ENCODE assay signal across 21 mouse cellular contexts in the genomic region with DNA sequence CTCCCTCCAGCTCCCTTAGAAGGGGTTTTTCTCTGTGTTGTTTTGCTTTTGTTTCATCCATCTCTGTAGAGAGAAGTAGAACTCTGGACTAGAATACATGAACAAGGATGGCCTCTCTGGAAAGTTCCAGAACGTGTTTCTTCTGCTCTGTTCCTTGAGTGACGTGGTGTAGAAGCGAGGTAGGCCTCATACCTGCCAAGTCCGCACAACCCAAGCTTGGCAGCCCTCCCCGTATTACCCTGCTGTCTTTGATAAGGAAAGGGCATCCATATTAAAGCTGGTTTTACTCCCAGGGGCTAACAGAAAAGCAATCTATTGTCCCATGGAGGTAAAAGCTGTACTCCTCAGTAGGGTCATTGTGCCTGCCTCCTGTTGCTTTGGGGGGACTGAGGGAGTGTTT.
A peak's percentile ranks its signal among the peaks of the same experiment; 100 is the strongest.
DNase-seq lines count a peak whose midpoint lies in the region; ATAC-seq and TF ChIP-seq lines count a peak whose summit lies in the region.
"Had no signal": no experiment of that assay in that cellular context is flagged by ENCODE, and none has a peak within 500 bp of the region (broad histone marks: within the 10 kb centered on the region; RNA-seq: fewer than 3 reads in every experiment).

No protein-coding gene starts in this region.

- no peak overlapping the region for H3K4me2 ChIP-seq in forebrain, embryonic 15.5 days (replicated peaks)
- H3K4me2 ChIP-seq in forebrain, embryonic 16.5 days (ENCODE audit: low read length) = no peak overlapping the region
- no peak overlapping the region for H3K4me2 ChIP-seq in kidney, embryonic 16.5 days (replicated peaks; ENCODE audit: low read depth, low read length)
- H3K4me2 ChIP-seq in embryonic facial prominence, embryonic 13.5 days = no peak overlapping the region
- H3K4me2 ChIP-seq in limb, embryonic 14.5 days (replicated peaks; ENCODE audit: low read depth, low read length, severe bottlenecking) = no peak overlapping the region
- H3K4me2 ChIP-seq: heart, embryonic 11.5 days; liver, embryonic 13.5 days; neural tube, embryonic 12.5 days had no signal

- no peak overlapping the region for H3K4me3 ChIP-seq in forebrain, embryonic 15.5 days
- H3K4me3 ChIP-seq in forebrain, embryonic 16.5 days (replicated peaks; ENCODE audit: low read length) = no peak overlapping the region
- no peak overlapping the region for H3K4me3 ChIP-seq in kidney, embryonic 16.5 days (ENCODE audit: low read length)
- no peak overlapping the region for H3K4me3 ChIP-seq in embryonic facial prominence, embryonic 13.5 days
- H3K4me3 ChIP-seq in limb, embryonic 14.5 days (replicated peaks; ENCODE audit: low read length) = no peak overlapping the region
- H3K4me3 ChIP-seq: liver, embryonic 13.5 days; neural tube, embryonic 12.5 days had no signal

- H3K27me3 ChIP-seq in forebrain, embryonic 15.5 days = no peaks in the 10 kb centered on the region
- H3K27me3 ChIP-seq in forebrain, embryonic 16.5 days (replicated peaks; ENCODE audit: control insufficient read depth, insufficient read depth, low read length) = no peaks in the 10 kb centered on the region
- H3K27me3 ChIP-seq in kidney, embryonic 16.5 days (ENCODE audit: insufficient read depth, low read length) = no peaks in the 10 kb centered on the region
- no peaks in the 10 kb centered on the region for H3K27me3 ChIP-seq in embryonic facial prominence, embryonic 13.5 days
- no peaks in the 10 kb centered on the region for H3K27me3 ChIP-seq in limb, embryonic 14.5 days (ENCODE audit: control insufficient read depth, insufficient read depth, low read length)
- H3K27me3 ChIP-seq: neural tube, embryonic 12.5 days had no signal

- peaks cover 28% of the 10 kb centered on the region for H3K4me1 ChIP-seq in forebrain, embryonic 15.5 days
- peaks cover 18% of the 10 kb centered on the region for H3K4me1 ChIP-seq in forebrain, embryonic 16.5 days (replicated peaks; ENCODE audit: control insufficient read depth, insufficient read depth, low read length)
- H3K4me1 ChIP-seq in kidney, embryonic 16.5 days (ENCODE audit: insufficient read depth, low read length) = peaks cover 54% of the 10 kb centered on the region
- H3K4me1 ChIP-seq in embryonic facial prominence, embryonic 13.5 days = peaks cover 47% of the 10 kb centered on the region
- peaks cover 19% of the 10 kb centered on the region for H3K4me1 ChIP-seq in limb, embryonic 14.5 days (ENCODE audit: control insufficient read depth, insufficient read depth, low read length)

- H3K27ac ChIP-seq in forebrain, embryonic 15.5 days (replicated peaks) = 0 out of 2 replicates have a peak overlapping the region, but pooled peaks have one; percentile 5
- no peak overlapping the region for H3K27ac ChIP-seq in forebrain, embryonic 16.5 days (ENCODE audit: low read length)
- peak overlapping the region; percentile 89 for H3K27ac ChIP-seq in kidney, embryonic 16.5 days (ENCODE audit: low read length)
- peak overlapping the region; percentile 23; the same call in 1 of the 2 replicates for H3K27ac ChIP-seq in embryonic facial prominence, embryonic 13.5 days
- H3K27ac ChIP-seq in limb, embryonic 14.5 days (replicated peaks; ENCODE audit: low read depth, low read length) = peak overlapping the region; percentile 35; the same call in 1 of the 2 replicates
- H3K27ac ChIP-seq: neural tube, embryonic 12.5 days had no signal

- 34% methylated on average over 5 of the region's 5 CpGs for WGBS in forebrain, embryonic 15.5 days
- 30% methylated on average over 5 of the region's 5 CpGs for WGBS in forebrain, embryonic 16.5 days
- 62% methylated on average over 5 of the region's 5 CpGs for WGBS in kidney, embryonic 16.5 days
- WGBS in embryonic facial prominence, embryonic 13.5 days = 63% methylated on average over 5 of the region's 5 CpGs
- WGBS in limb, embryonic 14.5 days = 66% methylated on average over 5 of the region's 5 CpGs

- no peak for TF ChIP-seq POLR2A in limb, embryonic 14.5 days (IDR thresholded peaks at IDR 0.05; ENCODE audit: borderline replicate concordance, extremely low read depth, insufficient read depth, insufficient read length)

- no peak for DNase-seq in kidney, postnatal 4 days
- no peak for DNase-seq in limb, embryonic 14.5 days (ENCODE audit: low spot score)
- no peak for DNase-seq in urinary bladder, postnatal 36 days (ENCODE audit: low spot score in 2 of 2)
- DNase-seq in thymus, postnatal 0 days (ENCODE audit: low spot score) = no peak
- DNase-seq: adrenal gland, postnatal 25 days; cerebellum, adult 9-11 months; kidney, adult 11 months; left cerebral cortex, postnatal 4 days; liver, embryonic 13.5 days; lung, adult 2 months; lung, postnatal 14 days; midbrain, embryonic 14.5 days; right cerebral cortex, postnatal 25 days; thymus, postnatal 25 days had no signal

- no peak overlapping the region for H3K9ac ChIP-seq in forebrain, embryonic 15.5 days (replicated peaks)
- no peak overlapping the region for H3K9ac ChIP-seq in forebrain, embryonic 16.5 days (replicated peaks; ENCODE audit: low read depth, low read length)
- no peak overlapping the region for H3K9ac ChIP-seq in kidney, embryonic 16.5 days (replicated peaks; ENCODE audit: low read length)
- H3K9ac ChIP-seq in embryonic facial prominence, embryonic 13.5 days = no peak overlapping the region
- H3K9ac ChIP-seq in limb, embryonic 14.5 days (ENCODE audit: low read depth, low read length, severe bottlenecking) = no peak overlapping the region
- H3K9ac ChIP-seq: liver, embryonic 13.5 days; neural tube, embryonic 12.5 days had no signal

- no peaks in the 10 kb centered on the region for H3K9me3 ChIP-seq in forebrain, embryonic 15.5 days
- no peaks in the 10 kb centered on the region for H3K9me3 ChIP-seq in forebrain, embryonic 16.5 days (ENCODE audit: control insufficient read depth, low read length)
- no peaks in the 10 kb centered on the region for H3K9me3 ChIP-seq in kidney, embryonic 16.5 days (ENCODE audit: low read length)
- no peaks in the 10 kb centered on the region for H3K9me3 ChIP-seq in embryonic facial prominence, embryonic 13.5 days
- no peaks in the 10 kb centered on the region for H3K9me3 ChIP-seq in limb, embryonic 14.5 days (ENCODE audit: control insufficient read depth, low read length)
- H3K9me3 ChIP-seq: liver, embryonic 13.5 days; neural tube, embryonic 12.5 days had no signal

- no peak for ATAC-seq in forebrain, embryonic 15.5 days (replicated peaks)
- no peak for ATAC-seq in forebrain, embryonic 16.5 days
- no peak for ATAC-seq in kidney, embryonic 16.5 days (ENCODE audit: low FRiP score, low TSS enrichment)
- ATAC-seq in embryonic facial prominence, embryonic 13.5 days (ENCODE audit: insufficient number of reproducible peaks, insufficient read depth, low FRiP score, low TSS enrichment, low read depth) = no peak
- ATAC-seq in limb, embryonic 14.5 days (ENCODE audit: low FRiP score, low read depth) = no peak
- ATAC-seq: CD4-positive, CD25-positive, alpha-beta regulatory T cell, adult 4 months had no signal

- H3K36me3 ChIP-seq in forebrain, embryonic 15.5 days = no peaks in the 10 kb centered on the region
- no peaks in the 10 kb centered on the region for H3K36me3 ChIP-seq in forebrain, embryonic 16.5 days (ENCODE audit: control insufficient read depth, insufficient read depth)
- no peaks in the 10 kb centered on the region for H3K36me3 ChIP-seq in kidney, embryonic 16.5 days (ENCODE audit: insufficient read depth, low read length)
- H3K36me3 ChIP-seq in embryonic facial prominence, embryonic 13.5 days = peaks cover 5% of the 10 kb centered on the region; the same call in 1 of the 2 replicates
- H3K36me3 ChIP-seq in limb, embryonic 14.5 days (ENCODE audit: control insufficient read depth, insufficient read depth, low read length) = peaks cover 7% of the 10 kb centered on the region; the same call in 1 of the 2 replicates
- H3K36me3 ChIP-seq: liver, embryonic 13.5 days; neural tube, embryonic 12.5 days had no signal
